Comparison of ENCODE assay signal across 9 mouse cellular contexts in the genomic region with DNA sequence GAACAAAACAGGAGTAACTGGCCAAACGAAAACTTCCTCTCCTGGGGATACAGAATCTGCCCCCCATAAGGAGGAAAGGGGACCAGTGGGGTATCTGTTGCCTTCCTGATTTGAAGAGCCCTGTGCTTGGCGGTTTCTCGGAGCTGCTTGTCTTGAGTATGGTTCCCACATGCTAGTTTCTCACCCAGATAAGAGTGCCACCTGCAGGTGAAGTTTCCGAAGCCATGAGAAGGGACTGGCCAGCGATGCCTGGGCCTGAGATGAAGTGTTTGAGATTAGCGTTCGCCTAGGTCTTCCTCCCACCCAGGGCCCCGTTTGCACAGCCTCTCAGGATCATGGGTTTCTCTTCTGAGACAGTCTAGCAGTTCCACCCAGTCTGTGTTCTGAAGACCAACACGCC. TPM values are rescaled to one million over a fixed set of nuclear protein-coding genes. Genes with fewer than 3 reads are reported as not detected.
DNase-seq lines count a peak whose midpoint lies in the region; ATAC-seq lines count a peak whose summit lies in the region.
"Had no signal": no experiment of that assay in that cellular context is flagged by ENCODE, and none has a peak within 500 bp of the region (broad histone marks: within the 10 kb centered on the region; RNA-seq: fewer than 3 reads in every experiment).

No protein-coding gene starts in this region.

- H3K27ac ChIP-seq in forebrain, embryonic 13.5 days: no peak overlapping the region
- H3K27ac ChIP-seq in forebrain, embryonic 11.5 days (ENCODE audit: low read depth, low read length): no peak overlapping the region

- H3K4me1 ChIP-seq in forebrain, embryonic 13.5 days: peaks cover 37% of the 10 kb centered on the region
- peaks cover 14% of the 10 kb centered on the region for H3K4me1 ChIP-seq in forebrain, embryonic 11.5 days (replicated peaks; ENCODE audit: control insufficient read depth, insufficient read depth, low read length)

- H3K4me2 ChIP-seq in forebrain, embryonic 13.5 days: no peak overlapping the region
- no peak overlapping the region for H3K4me2 ChIP-seq in forebrain, embryonic 11.5 days (ENCODE audit: low read depth, low read length, severe bottlenecking)

- ATAC-seq in forebrain, embryonic 13.5 days: no peak
- ATAC-seq in forebrain, embryonic 11.5 days (replicated peaks; ENCODE audit: low FRiP score): no peak

- no peaks in the 10 kb centered on the region for H3K9me3 ChIP-seq in forebrain, embryonic 13.5 days (replicated peaks)
- H3K9me3 ChIP-seq in forebrain, embryonic 11.5 days (ENCODE audit: control insufficient read depth, low read length): no peaks in the 10 kb centered on the region

- 27% methylated on average over 9 of the region's 9 CpGs for WGBS in forebrain, embryonic 13.5 days
- WGBS in forebrain, embryonic 11.5 days: 26% methylated on average over 9 of the region's 9 CpGs

- no peaks in the 10 kb centered on the region for H3K27me3 ChIP-seq in forebrain, embryonic 13.5 days
- H3K27me3 ChIP-seq in forebrain, embryonic 11.5 days (ENCODE audit: control insufficient read depth, insufficient read depth, low read length): no peaks in the 10 kb centered on the region

- no peak for DNase-seq in forebrain, embryonic 11.5 days (ENCODE audit: low spot score)
- peak; percentile 46 to 53 for DNase-seq in right cerebral cortex, adult 2 months (ENCODE audit: low spot score in 2 of 2)
- DNase-seq in right cerebral cortex, postnatal 36 days (ENCODE audit: low spot score in 2 of 2): no peak
- DNase-seq in embryo, embryonic 10.5 days (ENCODE audit: low spot score): peak; percentile 72
- DNase-seq in retina, postnatal 1 day: peak; percentile 76
- DNase-seq in testis, postnatal 10 days (ENCODE audit: low spot score): no peak
- no peak for DNase-seq in layer of hippocampus, postnatal 14 days (ENCODE audit: low spot score in 2 of 2)

- no peak overlapping the region for H3K4me3 ChIP-seq in forebrain, embryonic 13.5 days
- no peak overlapping the region for H3K4me3 ChIP-seq in forebrain, embryonic 11.5 days (ENCODE audit: low read depth, low read length)

- peak overlapping the region; percentile 21; the same call in 1 of the 2 replicates for H3K9ac ChIP-seq in forebrain, embryonic 13.5 days
- no peak overlapping the region for H3K9ac ChIP-seq in forebrain, embryonic 11.5 days (ENCODE audit: low read length)

- H3K36me3 ChIP-seq in forebrain, embryonic 13.5 days (ENCODE audit: poor library complexity, severe bottlenecking): no peaks in the 10 kb centered on the region
- no peaks in the 10 kb centered on the region for H3K36me3 ChIP-seq in forebrain, embryonic 11.5 days (ENCODE audit: control insufficient read depth, insufficient read depth, low read length)

RNA-seq across cellular contexts. Expression of gene Pdxp, which starts 1.7 kb away (rescaled TPM):
- polyA plus RNA-seq in forebrain, embryonic 13.5 days (2015; fragmentation: Nextera tagmentation; extraction: Ambion mirVana): 54.4 and 55.5 TPM in 2 replicates
- 37.2 and 49.2 TPM in 2 replicates for polyA plus RNA-seq in forebrain, embryonic 11.5 days (2014; fragmentation: Nextera tagmentation; extraction: Ambion mirVana)
- 100 to 1,000 TPM; 141 to 146 TPM for total RNA-seq in layer of hippocampus, postnatal 14 days (2021)

RNA-seq across cellular contexts. Expression of gene Sh3bp1, which starts 12.5 kb away (rescaled TPM):
- 3.7 and 5.4 TPM in 2 replicates for polyA plus RNA-seq in forebrain, embryonic 13.5 days (2015; fragmentation: Nextera tagmentation; extraction: Ambion mirVana)
- polyA plus RNA-seq in forebrain, embryonic 11.5 days (2014; fragmentation: Nextera tagmentation; extraction: Ambion mirVana): 15.8 and 17.3 TPM in 2 replicates
- total RNA-seq in layer of hippocampus, postnatal 14 days (2021): 10 to 100 TPM; 16.1 to 16.8 TPM

RNA-seq across cellular contexts. Expression of gene Gm49510, which starts 12.6 kb away (rescaled TPM):
- 0.15 and 0.16 TPM in 2 replicates for polyA plus RNA-seq in forebrain, embryonic 13.5 days (2015; fragmentation: Nextera tagmentation; extraction: Ambion mirVana)
- 0.13 TPM in 1 of 2 replicates, not detected in the other for polyA plus RNA-seq in forebrain, embryonic 11.5 days (2014; fragmentation: Nextera tagmentation; extraction: Ambion mirVana)
- total RNA-seq in layer of hippocampus, postnatal 14 days (2021): under 1 TPM in 1 of 2 experiments, not detected in 1; 0.25 TPM
- polyA plus RNA-seq: gonadal fat pad, adult 2 months had no signal

RNA-seq across cellular contexts. Expression of gene Lgals1, which starts 14.5 kb away (rescaled TPM):
- 91.7 and 110 TPM in 2 replicates for polyA plus RNA-seq in forebrain, embryonic 13.5 days (2015; fragmentation: Nextera tagmentation; extraction: Ambion mirVana)
- polyA plus RNA-seq in forebrain, embryonic 11.5 days (2014; fragmentation: Nextera tagmentation; extraction: Ambion mirVana): 279 and 319 TPM in 2 replicates
- 10 to 100 TPM; 15.3 to 27.0 TPM for total RNA-seq in layer of hippocampus, postnatal 14 days (2021)

RNA-seq across cellular contexts. Expression of gene Nol12, which starts 22.7 kb away (rescaled TPM):
- polyA plus RNA-seq in forebrain, embryonic 13.5 days (2015; fragmentation: Nextera tagmentation; extraction: Ambion mirVana): 50.3 and 59.3 TPM in 2 replicates
- polyA plus RNA-seq in forebrain, embryonic 11.5 days (2014; fragmentation: Nextera tagmentation; extraction: Ambion mirVana): 56.8 and 62.6 TPM in 2 replicates
- total RNA-seq in layer of hippocampus, postnatal 14 days (2021): 10 to 100 TPM; 35.9 to 36.1 TPM

Comparison
In these comparisons a context has a peak if more than half of its experiments do, and no peak if none do; other contexts are left out.
1. DNase-seq: peak in right cerebral cortex, adult 2 months (2 of 2), embryo, embryonic 10.5 days (single experiment) and retina, postnatal 1 day (single experiment); none in forebrain, embryonic 11.5 days (single experiment), right cerebral cortex, postnatal 36 days (0 of 2), testis, postnatal 10 days (single experiment) and layer of hippocampus, postnatal 14 days (0 of 2).